Mouse (Mus musculus): ENCODE data around the gene Xlr5a.
"Not testable (repeated sequence)": the region's sequence is repeated elsewhere in the genome, so short reads cannot be mapped to it uniquely, and the experiment has no call there.

- TF ChIP-seq CTCF, EP300 (IDR thresholded peaks at IDR 0.05; ENCODE audit: low read depth): not testable (repeated sequence)
These were observed 27.5 kb downstream of the Xlr5a start, which contains the start of gene Xlr3c for GRCm38 (mm10) chrX:73265270-73265669.
